Mouse (Mus musculus): Measurements from ENCODE around the gene Hapln4. TPM values are rescaled to one million over a fixed set of nuclear protein-coding genes. Genes with fewer than 3 reads are reported as not detected.

The Hapln4 gene
- polyA plus RNA-seq, 1 experiment from 2014 or later, result 0.23 TPM

DNA sequence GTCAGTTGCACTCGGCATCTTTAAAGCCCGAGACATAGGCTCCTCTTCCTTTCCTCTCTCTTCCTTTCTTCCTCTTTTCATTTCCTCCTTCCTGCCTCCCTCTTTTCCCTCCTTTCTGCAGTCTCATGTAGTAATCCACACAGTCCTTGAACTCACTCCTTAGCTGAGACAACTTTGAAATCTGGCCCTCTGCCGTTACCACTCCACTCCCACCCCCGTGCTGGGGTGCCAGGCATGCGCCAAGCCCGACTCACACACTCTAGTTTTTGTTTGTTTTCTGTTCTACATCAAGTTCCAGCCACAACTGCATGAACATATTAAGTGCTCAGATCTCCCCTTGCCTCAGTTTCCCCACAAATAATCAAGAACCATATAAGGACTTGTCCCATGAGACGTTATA is 21.7 kb downstream of the Hapln4 start:
- 83% methylated on average over 7 of the region's 7 CpGs for WGBS
- Histone ChIP-seq H3K27ac (replicated peaks) (no peak overlapping the region), H3K9ac (replicated peaks) (no peak overlapping the region), H3K4me1 (no peaks in the 10 kb centered on the region), H3K9me3 (no peaks in the 10 kb centered on the region), H3K27me3 (no peaks in the 10 kb centered on the region), H3K36me3 (peaks cover 88% of the 10 kb centered on the region), H3K4me3 (no peak overlapping the region), H3K4me2 (replicated peaks) (no peak overlapping the region)
- ATAC-seq (ENCODE audit: low FRiP score, low read depth), result no peak

- Histone ChIP-seq H3K4me2 (replicated peaks) (no peak overlapping the region), H3K27me3 (peaks cover 52% of the 10 kb centered on the region), H3K27ac (replicated peaks) (no peak overlapping the region), H3K9me3 (no peaks in the 10 kb centered on the region), H3K4me1 (peaks cover 11% of the 10 kb centered on the region), H3K9ac (replicated peaks) (no peak overlapping the region), H3K4me3 (no peak overlapping the region), H3K36me3 (peaks cover 98% of the 10 kb centered on the region)
- WGBS, result 90% methylated on average over 2 of the region's 2 CpGs
- ATAC-seq (ENCODE audit: low FRiP score, low read depth), result no peak
Measured at GRCm38 (mm10) chr8:70110451-70110850, 27.2 kb downstream of the Hapln4 start.

DNA sequence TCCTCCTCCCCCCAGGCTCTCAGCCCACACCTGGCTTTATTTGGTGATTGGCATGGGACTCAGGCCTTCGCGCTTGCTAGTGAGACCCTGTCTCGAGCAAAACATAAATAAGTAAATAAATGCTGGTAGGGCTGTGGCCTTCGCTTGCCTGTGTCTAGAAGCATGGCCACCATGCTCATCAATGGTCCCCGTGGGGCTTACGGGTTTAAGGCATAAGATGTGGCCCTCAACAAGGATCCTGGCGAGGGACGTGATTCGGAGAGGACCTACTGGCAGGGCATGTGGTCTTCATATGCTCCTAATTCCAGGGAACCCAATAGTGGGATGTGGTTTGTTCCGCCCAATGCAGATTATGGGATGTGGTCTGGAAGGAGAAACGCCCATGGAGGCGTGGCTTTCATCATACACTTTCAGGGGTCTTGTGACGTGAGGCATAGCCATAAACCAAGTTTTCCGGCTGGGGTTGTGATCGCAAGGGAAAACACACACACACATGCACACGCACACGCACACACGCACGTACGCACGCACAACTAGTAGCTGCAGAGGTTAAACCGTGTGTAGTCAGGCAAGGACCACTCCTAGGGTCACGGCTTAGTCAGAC is 28.0 kb downstream of the Hapln4 start:
- no peak overlapping the region for H3K27ac ChIP-seq (replicated peaks)
- H3K4me3 ChIP-seq, result no peak overlapping the region
- no peak overlapping the region for H3K9ac ChIP-seq (replicated peaks)
- no peak overlapping the region for H3K4me2 ChIP-seq (replicated peaks)
- peaks cover 11% of the 10 kb centered on the region for H3K4me1 ChIP-seq
- H3K36me3 ChIP-seq, result peaks cover 98% of the 10 kb centered on the region
- H3K27me3 ChIP-seq, result peaks cover 58% of the 10 kb centered on the region
- ATAC-seq (ENCODE audit: low FRiP score, low read depth), result no peak
- no peaks in the 10 kb centered on the region for H3K9me3 ChIP-seq
- WGBS, result 58% methylated on average over 23 of the region's 23 CpGs

DNA sequence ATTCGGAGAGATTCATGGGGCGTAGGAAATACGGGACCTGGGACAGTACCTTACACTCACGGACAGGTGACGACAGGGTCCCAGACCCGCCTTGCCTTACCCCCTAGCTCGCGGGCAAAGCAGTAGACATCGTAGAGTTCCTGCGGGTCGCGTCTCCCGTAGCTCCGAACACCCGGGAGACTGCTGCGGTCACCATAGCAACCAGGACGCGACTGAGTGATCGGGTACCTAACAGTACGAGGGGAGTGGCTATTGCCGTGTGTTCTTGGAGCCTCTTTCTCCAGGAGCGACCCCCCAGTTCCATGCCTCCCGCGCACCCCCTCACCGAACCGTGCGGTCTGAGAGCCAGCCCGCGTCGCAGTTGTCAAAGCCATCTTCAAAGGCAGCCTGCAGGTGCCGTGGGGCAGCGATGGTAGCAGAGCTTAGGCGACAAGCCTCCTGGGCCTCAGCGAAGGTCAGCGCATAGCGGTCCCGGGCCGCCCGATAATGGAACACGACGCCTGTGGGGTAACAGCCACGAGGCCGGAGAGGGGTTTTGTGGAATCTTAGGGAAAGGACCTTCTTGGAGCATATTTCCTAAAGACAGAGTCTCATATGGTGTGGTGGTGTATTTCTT is 29.3 kb downstream of the Hapln4 start:
- Histone ChIP-seq H3K4me2 (replicated peaks) (peak overlapping the region; percentile 22), H3K27me3 (peaks cover 70% of the 10 kb centered on the region), H3K9me3 (no peaks in the 10 kb centered on the region), H3K27ac (replicated peaks) (no peak overlapping the region), H3K4me3 (0 out of 2 replicates have a peak overlapping the region, but pooled peaks have one; percentile 12), H3K4me1 (peaks cover 21% of the 10 kb centered on the region), H3K9ac (replicated peaks) (0 out of 2 replicates have a peak overlapping the region, but pooled peaks have one; percentile 6), H3K36me3 (peaks cover 86% of the 10 kb centered on the region)
- peak; percentile 24; the same call in 1 of the 2 replicates for ATAC-seq (ENCODE audit: low FRiP score, low read depth)
- 7% methylated on average over 43 of the region's 43 CpGs for WGBS

DNA sequence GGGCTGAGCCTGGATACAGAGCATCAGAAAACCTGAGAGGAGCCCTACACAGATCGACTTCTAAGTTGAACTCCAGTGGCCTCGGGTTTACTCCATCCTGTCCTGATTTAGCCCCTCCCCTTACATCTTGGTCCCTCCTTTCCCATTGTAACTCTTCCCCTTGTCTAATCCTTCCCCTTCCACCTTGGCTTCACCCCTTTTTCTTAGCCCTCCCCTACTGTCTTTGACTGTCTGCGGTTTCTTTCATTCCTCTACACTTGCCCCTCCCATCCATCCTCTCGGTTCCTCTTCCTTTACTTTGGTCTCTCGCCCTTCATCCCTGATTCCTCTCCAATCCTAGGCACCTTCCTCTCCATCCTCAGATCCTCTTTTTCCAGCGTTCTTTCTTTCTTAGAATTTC is 31.2 kb downstream of the Hapln4 start:
- WGBS, result 19% methylated on average over 6 of the region's 6 CpGs
- H3K27me3 ChIP-seq, result peaks cover 75% of the 10 kb centered on the region
- peaks cover 66% of the 10 kb centered on the region for H3K36me3 ChIP-seq
- no peak overlapping the region for H3K4me3 ChIP-seq
- peaks cover 32% of the 10 kb centered on the region for H3K4me1 ChIP-seq
- no peaks in the 10 kb centered on the region for H3K9me3 ChIP-seq
- H3K27ac ChIP-seq (replicated peaks), result no peak overlapping the region
- H3K4me2 ChIP-seq (replicated peaks), result no peak overlapping the region
- no peak overlapping the region; the same call in 1 of the 2 replicates for H3K9ac ChIP-seq (replicated peaks)
- ATAC-seq (ENCODE audit: low FRiP score, low read depth), result no peak

- Histone ChIP-seq H3K27ac (replicated peaks) (no peak overlapping the region), H3K27me3 (peaks cover 75% of the 10 kb centered on the region), H3K4me3 (no peak overlapping the region), H3K36me3 (peaks cover 62% of the 10 kb centered on the region), H3K4me1 (peaks cover 35% of the 10 kb centered on the region), H3K9me3 (no peaks in the 10 kb centered on the region), H3K4me2 (replicated peaks) (no peak overlapping the region), H3K9ac (replicated peaks) (no peak overlapping the region; the same call in 1 of the 2 replicates)
- ATAC-seq (ENCODE audit: low FRiP score, low read depth), result no peak
- WGBS, result 67% methylated on average over 13 of the region's 13 CpGs
Measured at GRCm38 (mm10) chr8:70114892-70115291, 31.6 kb downstream of the Hapln4 start.

DNA sequence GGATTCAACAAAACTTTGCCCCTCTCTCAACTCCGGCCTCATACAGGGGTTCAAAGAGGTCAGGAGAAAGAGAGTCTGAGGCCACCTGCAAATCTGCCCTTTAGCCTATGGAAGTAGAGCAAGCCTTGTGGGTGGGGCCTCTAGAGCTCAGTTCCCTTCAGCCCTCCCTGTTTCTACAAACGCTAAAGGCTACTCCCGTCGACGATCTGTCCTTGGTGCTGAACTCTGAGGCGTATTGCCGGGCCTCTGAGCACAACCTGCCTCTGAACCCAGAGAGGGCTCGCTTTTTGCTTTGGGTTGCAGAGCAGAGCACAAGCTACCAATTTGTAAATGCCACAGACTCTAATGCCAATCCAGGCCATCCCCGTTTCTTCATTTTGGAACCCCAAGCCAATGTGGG is 34.4 kb downstream of the Hapln4 start:
- peak overlapping the region; percentile 64 for H3K4me2 ChIP-seq (replicated peaks)
- no peak overlapping the region for H3K27ac ChIP-seq (replicated peaks)
- peaks cover 35% of the 10 kb centered on the region for H3K36me3 ChIP-seq
- 7% methylated on average over 9 of the region's 9 CpGs for WGBS
- no peaks in the 10 kb centered on the region for H3K9me3 ChIP-seq
- H3K4me1 ChIP-seq, result peaks cover 38% of the 10 kb centered on the region
- peak overlapping the region; percentile 32; the same call in 1 of the 2 replicates for H3K9ac ChIP-seq (replicated peaks)
- H3K4me3 ChIP-seq, result peak overlapping the region; percentile 65; the same call in 1 of the 2 replicates
- H3K27me3 ChIP-seq, result peaks cover 52% of the 10 kb centered on the region
- ATAC-seq (ENCODE audit: low FRiP score, low read depth), result no peak

DNA sequence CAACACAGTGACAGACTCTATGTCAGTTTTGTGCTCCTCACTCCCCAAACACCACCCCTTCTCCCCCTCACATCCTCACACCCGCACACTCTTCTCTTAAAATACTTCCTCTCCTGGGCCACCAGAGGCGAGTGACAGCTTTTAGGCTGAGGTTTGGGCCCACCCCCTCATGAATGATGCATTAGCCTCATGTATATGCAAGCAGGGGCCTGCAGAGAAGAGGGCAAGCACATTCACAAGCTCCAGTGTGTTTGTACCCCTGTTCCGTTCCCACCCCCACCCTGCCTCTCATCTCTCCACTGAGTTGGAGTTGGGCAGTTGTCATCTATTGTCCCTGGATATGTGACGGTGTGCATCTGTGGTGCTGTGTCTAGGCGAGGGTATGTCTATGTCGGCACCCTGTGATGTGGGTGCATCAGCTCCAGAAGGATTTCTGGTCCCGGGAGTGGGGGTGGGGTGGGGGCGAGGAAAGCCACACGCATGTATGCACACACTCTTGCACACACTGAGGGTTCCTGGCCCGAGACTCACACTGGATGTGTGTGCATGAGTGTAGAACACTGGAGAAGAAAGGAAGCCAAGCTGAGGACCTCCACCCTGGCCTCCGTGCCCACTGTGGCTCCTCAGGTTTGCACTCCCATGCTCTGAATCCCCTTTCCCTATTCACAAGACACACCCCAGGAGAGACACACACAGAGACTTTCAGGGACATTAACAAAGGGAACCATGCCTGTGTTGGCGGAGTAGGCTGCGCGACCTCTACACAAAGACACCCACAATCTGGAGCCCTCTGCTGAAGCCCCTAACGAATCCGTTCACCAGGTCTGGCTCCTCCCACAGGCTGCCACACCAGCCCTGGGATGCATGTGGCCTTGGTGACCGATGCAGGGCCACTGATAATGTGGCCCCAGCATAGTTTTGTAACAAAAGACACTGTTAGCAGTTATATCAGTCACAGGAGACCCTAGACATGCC is 35.8 kb downstream of the Hapln4 start:
- H3K36me3 ChIP-seq, result peaks cover 21% of the 10 kb centered on the region
- WGBS, result 4% methylated on average over 17 of the region's 17 CpGs
- H3K27me3 ChIP-seq, result peaks cover 39% of the 10 kb centered on the region
- peak overlapping the region; percentile 65 for H3K4me3 ChIP-seq
- H3K27ac ChIP-seq (replicated peaks), result peak overlapping the region; percentile 96
- no peaks in the 10 kb centered on the region for H3K9me3 ChIP-seq
- peak; percentile 87 for ATAC-seq (ENCODE audit: low FRiP score, low read depth)
- H3K4me1 ChIP-seq, result peaks cover 31% of the 10 kb centered on the region
- H3K4me2 ChIP-seq (replicated peaks), result peak overlapping the region; percentile 64
- peak overlapping the region; percentile 91 for H3K9ac ChIP-seq (replicated peaks)

DNA sequence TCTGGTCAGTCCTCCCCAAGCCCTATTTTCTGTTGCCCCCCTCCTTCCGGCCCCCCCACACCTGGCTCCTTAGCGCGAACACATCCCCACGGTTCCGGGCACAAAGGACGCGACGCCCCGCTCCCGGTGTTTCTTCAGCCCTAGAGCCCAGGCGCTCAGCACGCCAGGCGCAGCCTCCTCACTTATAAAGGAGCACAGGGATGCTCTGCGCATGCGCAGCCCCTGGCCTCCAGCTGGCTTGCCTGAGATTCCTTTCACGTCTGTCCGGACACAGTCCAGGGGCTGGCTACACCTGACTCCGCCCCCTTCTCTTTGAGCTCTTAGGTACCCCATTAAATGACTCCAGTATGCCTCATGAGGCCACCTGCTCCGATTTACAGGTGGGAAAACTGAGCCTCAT is 37.4 kb downstream of the Hapln4 start, which contains the start of gene Ncan:
Gene Ncan, minus strand, starts transcription at position 207 of the 400 bp plus-strand sequence.
- Histone ChIP-seq H3K4me3 (peak within 1 kb of the TSS; percentile 65), H3K27me3 (peaks cover 34% of the 10 kb centered on the region), H3K36me3 (peaks cover 4% of the 10 kb centered on the region), H3K9ac (replicated peaks) (peak within 1 kb of the TSS; percentile 91), H3K27ac (replicated peaks) (peak within 1 kb of the TSS; percentile 96), H3K4me1 (peaks cover 31% of the 10 kb centered on the region), H3K4me2 (replicated peaks) (peak within 1 kb of the TSS; percentile 64), H3K9me3 (no peaks in the 10 kb centered on the region)
- ATAC-seq (ENCODE audit: low FRiP score, low read depth), result peak; percentile 77
- whole genome bisulfite sequencing, result 2% methylated on average over 19 of the region's 19 CpGs

GRCm38 (mm10) chr8:70122863-70123262 is 39.6 kb downstream of the Hapln4 start:
- Histone ChIP-seq H3K4me3 (no peak overlapping the region), H3K27me3 (peaks cover 14% of the 10 kb centered on the region; the same call in 1 of the 2 replicates), H3K9me3 (no peaks in the 10 kb centered on the region), H3K4me2 (replicated peaks) (no peak overlapping the region), H3K27ac (replicated peaks) (no peak overlapping the region), H3K36me3 (no peaks in the 10 kb centered on the region), H3K4me1 (peaks cover 17% of the 10 kb centered on the region), H3K9ac (replicated peaks) (no peak overlapping the region)
- WGBS, result 52% methylated on average over 2 of the region's 2 CpGs
- ATAC-seq (ENCODE audit: low FRiP score, low read depth), result no peak

DNA sequence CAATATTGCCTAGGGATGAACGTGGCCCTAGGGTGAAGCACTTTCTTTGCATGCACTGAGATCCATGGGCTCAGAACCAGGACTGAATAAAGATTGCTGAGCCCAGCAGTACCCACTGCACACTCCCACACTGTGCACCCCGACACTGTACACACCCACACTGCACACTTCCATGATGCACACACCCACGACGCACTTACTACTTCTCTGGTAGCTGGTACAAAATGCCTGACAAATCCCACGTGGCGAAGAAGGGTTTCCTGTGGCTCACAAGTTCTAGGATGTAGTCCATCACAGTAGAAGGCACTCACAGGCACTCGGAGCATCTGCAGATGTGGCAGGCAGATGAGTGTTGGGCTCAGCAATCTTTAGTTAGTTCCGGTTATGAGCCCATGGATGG is 41.7 kb downstream of the Hapln4 start:
- Histone ChIP-seq H3K4me3 (no peak overlapping the region), H3K27me3 (peaks cover 13% of the 10 kb centered on the region; the same call in 1 of the 2 replicates), H3K4me1 (peaks cover 6% of the 10 kb centered on the region; the same call in 1 of the 2 replicates), H3K27ac (replicated peaks) (no peak overlapping the region), H3K9me3 (no peaks in the 10 kb centered on the region), H3K36me3 (no peaks in the 10 kb centered on the region), H3K4me2 (replicated peaks) (no peak overlapping the region), H3K9ac (replicated peaks) (no peak overlapping the region)
- 68% methylated on average over 8 of the region's 8 CpGs for WGBS
- no peak for ATAC-seq (ENCODE audit: low FRiP score, low read depth)

All from midbrain, embryonic 12.5 days (tissue).